Mouse (Mus musculus) liver, embryonic 15.5 days (tissue): ENCODE measurements around the gene Ly75. TPM values are rescaled to one million over a fixed set of nuclear protein-coding genes. Genes with fewer than 3 reads are reported as not detected.

Experiments
- ATAC-seq: fragments of 200-750 bp; cut with Nextera tagmentation; 2 replicates; pipeline ENCODE4 v1.8.0; 2017; ENCODE audit warnings: moderate number of reproducible peaks, mild to moderate bottlenecking, moderate library complexity; ENCODE audit not compliant: insufficient read depth
- H3K27ac ChIP-seq: fragments of 300-500 bp; sonication (generic); replicated peaks from 2 replicates; pipeline ENCODE4 v1.5.1; 2015; ENCODE audit warnings: mild to moderate bottlenecking, inconsistent platforms
- H3K27me3 ChIP-seq: fragments of 300-500 bp; sonication (generic); 2 replicates; pipeline ENCODE4 v1.6.1; 2015; ENCODE audit warnings: mild to moderate bottlenecking, inconsistent platforms
- H3K36me3 ChIP-seq: fragments of 300-500 bp; sonication (generic); replicated peaks from 2 replicates; pipeline ENCODE4 v1.6.1; 2015; ENCODE audit warnings: moderate library complexity, mild to moderate bottlenecking, inconsistent platforms
- H3K4me1 ChIP-seq: fragments of 300-500 bp; sonication (generic); replicated peaks from 2 replicates; pipeline ENCODE4 v1.6.1; 2015; ENCODE audit warnings: inconsistent platforms
- H3K4me2 ChIP-seq: fragments of 300-500 bp; sonication (generic); 2 replicates; pipeline ENCODE4 v1.6.1; 2015; ENCODE audit warnings: moderate library complexity, mild to moderate bottlenecking, inconsistent platforms
- H3K4me3 ChIP-seq: fragments of 300-500 bp; sonication (generic); replicated peaks from 2 replicates; pipeline ENCODE4 v1.5.1; 2015; ENCODE audit warnings: mild to moderate bottlenecking, inconsistent platforms
- H3K9ac ChIP-seq: fragments of 300-500 bp; sonication (generic); 2 replicates; pipeline ENCODE4 v1.6.1; 2015; ENCODE audit warnings: moderate library complexity, mild to moderate bottlenecking, inconsistent platforms
- H3K9me3 ChIP-seq: fragments of 300-500 bp; sonication (generic); replicated peaks from 2 replicates; pipeline ENCODE4 v1.6.1; 2016; ENCODE audit warnings: inconsistent platforms
- WGBS: fragments of 180-500 bp; shearing (Covaris S2); methylation state at CpG from one replicate; pipeline ENCODE4 v1.1.7; 2015; ENCODE audit warnings: mixed read lengths; ENCODE audit not compliant: insufficient replicate concordance; 5-methylcytosine and 5-hydroxymethylcytosine counted together
- polyA plus RNA-seq: library from polyadenylated mRNA; unstranded; fragments of >200 nt; fragmentation: Nextera tagmentation; extraction: Ambion mirVana; gene quantifications from 2 replicates; pipeline ENCODE4 v1.2.1, GENCODE M21; 2015

Ly75 gene
- polyA plus RNA-seq, 1 experiment from 2014 or later, result 2.8 TPM

DNA sequence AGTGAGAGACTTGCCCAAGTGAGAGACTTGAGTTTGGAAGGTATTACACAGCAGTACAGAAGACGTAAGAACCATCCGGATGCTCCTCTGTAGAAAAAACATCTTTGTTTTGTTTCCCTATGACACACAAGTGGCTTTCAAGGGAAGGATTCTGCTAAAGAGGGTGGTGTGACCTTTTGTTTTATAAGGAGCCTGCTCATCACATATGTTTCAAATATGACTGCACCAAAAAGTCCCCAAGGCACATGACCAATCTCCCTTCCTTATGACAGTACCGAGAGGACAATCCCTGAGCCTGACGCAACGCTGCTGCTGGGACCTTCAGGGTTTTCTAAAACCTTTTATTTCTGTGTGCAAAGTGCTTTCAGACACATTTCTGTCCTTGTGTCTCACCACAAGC lies 12.9 kb downstream of the Ly75 start:
- Histone ChIP-seq H3K27me3 (no peaks in the 10 kb centered on the region), H3K4me2 (no peak overlapping the region), H3K36me3 (no peaks in the 10 kb centered on the region), H3K4me3 (no peak overlapping the region), H3K27ac (no peak overlapping the region), H3K9ac (no peak overlapping the region), H3K4me1 (no peaks in the 10 kb centered on the region), H3K9me3 (no peaks in the 10 kb centered on the region)
- WGBS, result 81% methylated on average over 5 of the region's 5 CpGs
- ATAC-seq, result no peak

DNA sequence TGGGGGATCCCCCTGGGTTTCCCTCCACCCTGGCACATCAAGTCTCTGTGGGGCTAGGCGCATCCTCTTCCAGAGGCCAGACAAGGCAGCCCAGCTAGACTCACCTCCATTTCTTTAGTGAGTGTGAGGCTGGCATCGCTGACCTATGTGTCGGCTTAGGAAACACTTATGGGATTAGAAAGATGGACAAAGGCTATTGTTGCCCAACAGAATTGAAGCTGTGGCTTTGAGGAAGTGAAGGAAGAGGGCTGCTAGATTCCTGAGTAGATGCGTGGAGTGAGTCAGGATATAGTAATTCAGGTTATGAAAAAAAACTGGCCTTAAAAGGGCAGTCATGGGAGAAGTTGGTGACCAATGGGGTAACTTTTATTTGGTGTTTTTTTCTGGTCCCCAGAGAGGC lies 13.6 kb downstream of the Ly75 start:
- Histone ChIP-seq H3K36me3 (no peaks in the 10 kb centered on the region), H3K27ac (no peak overlapping the region), H3K9ac (no peak overlapping the region), H3K4me3 (no peak overlapping the region), H3K27me3 (no peaks in the 10 kb centered on the region), H3K4me2 (no peak overlapping the region), H3K9me3 (no peaks in the 10 kb centered on the region), H3K4me1 (no peaks in the 10 kb centered on the region)
- ATAC-seq, result no peak
- 60% methylated on average over 4 of the region's 4 CpGs for WGBS

DNA sequence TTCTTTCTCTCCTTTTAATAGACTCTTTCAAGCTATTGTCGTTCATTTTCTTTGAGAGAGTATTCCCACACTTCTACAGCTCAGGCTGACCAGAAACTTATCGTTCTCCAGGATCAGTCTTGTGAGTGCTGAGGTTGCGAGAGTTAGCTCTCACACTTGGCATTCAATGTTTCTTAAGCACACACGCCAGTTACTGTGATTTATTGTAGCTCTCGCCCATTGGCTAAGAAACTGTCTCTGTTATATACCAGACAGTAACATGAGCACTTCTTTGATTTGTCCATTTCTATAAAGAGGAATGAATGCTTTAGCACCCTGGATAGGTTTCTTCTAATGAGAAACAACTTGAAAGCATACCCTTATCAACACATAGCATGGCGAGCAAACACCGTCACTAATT lies 15.2 kb downstream of the Ly75 start:
- no peaks in the 10 kb centered on the region for H3K27me3 ChIP-seq
- 62% methylated on average over 7 of the region's 7 CpGs for WGBS

DNA sequence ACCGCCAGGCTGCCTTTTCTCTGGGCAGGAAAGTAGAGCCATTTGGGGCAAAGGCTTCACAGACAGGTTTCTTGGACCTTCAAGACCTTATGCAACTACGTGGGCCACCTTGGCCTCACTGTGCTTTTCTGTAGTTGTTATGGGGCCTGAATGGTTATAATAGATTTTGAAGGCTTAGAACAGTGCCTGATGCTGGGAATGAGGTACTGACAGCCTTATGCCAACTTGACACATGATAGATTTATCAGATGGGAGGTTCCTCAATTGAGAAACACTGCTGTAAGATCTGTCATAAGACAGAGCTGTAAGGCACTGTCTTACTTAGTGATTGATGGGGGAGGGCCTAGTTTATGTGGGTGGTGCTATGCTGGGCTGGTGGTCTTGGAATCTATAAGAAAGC lies 15.9 kb downstream of the Ly75 start:
- no peak for ATAC-seq
- Histone ChIP-seq H3K4me2 (no peak overlapping the region), H3K27me3 (no peaks in the 10 kb centered on the region), H3K4me1 (no peaks in the 10 kb centered on the region), H3K9me3 (no peaks in the 10 kb centered on the region), H3K27ac (no peak overlapping the region), H3K4me3 (no peak overlapping the region), H3K36me3 (no peaks in the 10 kb centered on the region), H3K9ac (no peak overlapping the region)
- WGBS, result 55% methylated on average over 2 of the region's 2 CpGs

More for the DNA sequence above, 15.2 kb downstream of the Ly75 start:
- Histone ChIP-seq H3K4me2 (no peak overlapping the region), H3K9me3 (no peaks in the 10 kb centered on the region), H3K9ac (no peak overlapping the region), H3K4me3 (no peak overlapping the region), H3K27ac (no peak overlapping the region), H3K36me3 (no peaks in the 10 kb centered on the region), H3K4me1 (no peaks in the 10 kb centered on the region)
- no peak for ATAC-seq

DNA sequence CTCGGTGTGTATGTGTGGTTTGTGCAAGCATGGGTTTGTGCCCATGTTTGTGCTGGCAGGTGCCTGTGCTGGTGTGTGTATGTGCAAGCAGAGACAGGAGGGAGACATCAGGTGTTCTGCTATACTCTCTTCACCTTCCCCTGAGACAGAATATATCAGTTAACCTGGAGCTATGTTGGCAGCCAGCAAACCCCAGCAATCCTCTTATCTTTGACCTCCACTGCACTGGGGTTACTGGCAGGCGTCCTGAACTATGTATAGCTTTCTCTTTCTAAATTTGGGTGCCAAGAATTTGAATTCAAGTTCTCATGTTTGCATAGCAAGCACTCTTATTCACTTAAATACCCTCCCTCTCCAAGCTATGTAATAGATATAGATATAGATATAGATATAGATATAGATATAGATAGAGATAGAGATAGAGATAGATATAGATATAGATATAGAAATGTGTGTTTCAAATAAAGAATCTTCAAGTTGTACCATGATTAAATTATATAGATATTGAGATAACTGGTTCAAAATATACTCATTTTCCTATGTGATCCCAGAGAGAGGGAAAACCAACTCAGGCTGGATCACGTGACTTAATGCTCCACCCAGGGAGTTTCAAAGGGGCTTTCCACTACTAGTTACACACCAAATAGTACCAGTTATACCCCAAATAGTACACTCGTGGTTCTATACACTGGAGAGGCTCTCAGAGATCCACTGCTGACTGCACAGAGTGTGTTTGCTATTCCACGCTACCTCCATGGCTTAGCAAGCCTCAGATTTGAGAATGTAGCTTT lies 17.1 kb downstream of the Ly75 start:
- no peak overlapping the region for H3K4me2 ChIP-seq
- no peaks in the 10 kb centered on the region for H3K27me3 ChIP-seq
- no peak overlapping the region for H3K27ac ChIP-seq
- H3K36me3 ChIP-seq, result no peaks in the 10 kb centered on the region
- no peaks in the 10 kb centered on the region for H3K4me1 ChIP-seq
- 54% methylated on average over 5 of the region's 5 CpGs for WGBS
- H3K9me3 ChIP-seq, result no peaks in the 10 kb centered on the region
- H3K9ac ChIP-seq, result no peak overlapping the region
- no peak for ATAC-seq
- H3K4me3 ChIP-seq, result no peak overlapping the region

DNA sequence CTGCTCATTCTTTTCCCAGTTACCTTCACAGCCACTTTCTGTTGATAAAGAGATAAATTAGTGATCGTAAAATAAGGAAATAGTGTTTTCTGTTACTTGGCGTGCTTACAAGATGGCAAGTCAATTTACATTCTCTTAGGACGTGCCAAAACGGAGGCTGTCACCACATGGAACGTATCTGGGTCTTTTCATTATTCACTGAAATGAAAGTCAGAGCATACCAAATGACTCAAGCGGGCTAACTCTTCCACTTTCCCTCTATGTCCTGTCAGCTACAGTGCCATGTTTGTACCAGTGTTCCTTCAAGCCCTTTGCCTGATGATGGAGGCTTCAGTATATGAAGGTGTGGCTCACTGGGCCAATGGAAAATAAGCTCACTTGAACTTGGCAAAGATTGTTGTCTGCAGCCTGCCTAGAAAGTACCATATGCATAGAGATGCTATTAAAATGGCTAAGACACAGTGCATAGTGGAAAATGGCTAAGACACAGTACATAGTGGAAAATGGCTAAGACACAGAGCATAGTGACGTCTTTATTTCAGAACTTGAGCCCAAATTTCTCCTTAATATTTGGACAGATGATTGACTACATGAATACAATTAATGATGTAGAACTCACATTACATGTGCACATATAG lies 17.8 kb downstream of the Ly75 start:
- Histone ChIP-seq H3K36me3 (no peaks in the 10 kb centered on the region), H3K4me1 (no peaks in the 10 kb centered on the region), H3K27me3 (no peaks in the 10 kb centered on the region), H3K9me3 (no peaks in the 10 kb centered on the region), H3K4me3 (no peak overlapping the region), H3K4me2 (no peak overlapping the region), H3K9ac (no peak overlapping the region), H3K27ac (no peak overlapping the region)
- no peak for ATAC-seq
- WGBS, result 64% methylated on average over 7 of the region's 7 CpGs

DNA sequence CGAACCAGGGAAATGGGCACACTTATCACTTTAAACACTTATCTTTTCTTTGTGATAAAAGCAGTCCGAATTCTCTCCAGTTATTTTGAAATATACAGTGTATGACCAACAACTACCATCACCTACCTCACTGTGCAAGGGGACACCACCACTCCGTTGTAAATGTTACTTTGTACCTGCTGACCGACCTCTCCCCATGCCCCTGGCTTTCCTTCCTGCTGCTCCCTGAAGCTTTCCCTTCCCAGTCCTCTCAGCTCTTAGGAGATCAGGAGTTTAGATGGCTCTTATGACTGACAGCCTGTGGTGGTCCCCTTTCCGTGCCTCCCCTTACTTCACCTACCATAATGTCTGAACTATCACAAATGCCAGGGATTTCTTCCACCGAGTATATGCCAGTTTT lies 21.0 kb downstream of the Ly75 start:
- Histone ChIP-seq H3K27ac (no peak overlapping the region), H3K4me1 (no peaks in the 10 kb centered on the region), H3K9ac (no peak overlapping the region), H3K9me3 (no peaks in the 10 kb centered on the region), H3K4me3 (no peak overlapping the region), H3K36me3 (no peaks in the 10 kb centered on the region), H3K27me3 (no peaks in the 10 kb centered on the region), H3K4me2 (no peak overlapping the region)
- ATAC-seq, result no peak
- 54% methylated on average over 6 of the region's 6 CpGs for WGBS

GRCm38 (mm10) chr2:60359796-60360195 lies 23.3 kb downstream of the Ly75 start:
- WGBS, result 72% methylated on average over 3 of the region's 3 CpGs
- no peaks in the 10 kb centered on the region for H3K36me3 ChIP-seq
- no peak overlapping the region for H3K4me2 ChIP-seq
- H3K9ac ChIP-seq, result no peak overlapping the region
- H3K9me3 ChIP-seq, result no peaks in the 10 kb centered on the region
- H3K4me1 ChIP-seq, result no peaks in the 10 kb centered on the region
- no peaks in the 10 kb centered on the region for H3K27me3 ChIP-seq
- no peak overlapping the region for H3K27ac ChIP-seq
- no peak for ATAC-seq
- H3K4me3 ChIP-seq, result no peak overlapping the region

- Histone ChIP-seq H3K36me3 (no peaks in the 10 kb centered on the region), H3K27me3 (no peaks in the 10 kb centered on the region), H3K9me3 (no peaks in the 10 kb centered on the region), H3K9ac (no peak overlapping the region), H3K27ac (no peak overlapping the region), H3K4me2 (no peak overlapping the region), H3K4me1 (no peaks in the 10 kb centered on the region), H3K4me3 (no peak overlapping the region)
- no peak for ATAC-seq
- WGBS, result 25% methylated on average over 3 of the region's 3 CpGs
These were observed 27.8 kb downstream of the Ly75 start for GRCm38 (mm10) chr2:60355388-60355683.

GRCm38 (mm10) chr2:60354541-60355387 lies 28.3 kb downstream of the Ly75 start:
- no peaks in the 10 kb centered on the region for H3K4me1 ChIP-seq
- H3K9ac ChIP-seq, result no peak overlapping the region
- H3K36me3 ChIP-seq, result no peaks in the 10 kb centered on the region
- H3K27me3 ChIP-seq, result no peaks in the 10 kb centered on the region
- H3K27ac ChIP-seq, result no peak overlapping the region
- H3K4me3 ChIP-seq, result no peak overlapping the region
- H3K4me2 ChIP-seq, result no peak overlapping the region
- no peaks in the 10 kb centered on the region for H3K9me3 ChIP-seq
- no peak for ATAC-seq
- WGBS, result 54% methylated on average over 18 of the region's 18 CpGs

- Histone ChIP-seq H3K9ac (no peak overlapping the region), H3K36me3 (no peaks in the 10 kb centered on the region), H3K9me3 (no peaks in the 10 kb centered on the region), H3K4me1 (no peaks in the 10 kb centered on the region), H3K4me2 (no peak overlapping the region), H3K4me3 (no peak overlapping the region), H3K27ac (no peak overlapping the region), H3K27me3 (no peaks in the 10 kb centered on the region)
- ATAC-seq, result no peak
- WGBS, result 67% methylated on average over 5 of the region's 5 CpGs
These were observed 30.8 kb downstream of the Ly75 start for GRCm38 (mm10) chr2:60352296-60352695.
